Mouse (Mus musculus) brain, embryonic 14.5 days (tissue): ENCODE measurements around the gene Ins2. TPM values are rescaled to one million over a fixed set of nuclear protein-coding genes. Genes with fewer than 3 reads are reported as not detected.

Source experiments
- DNase-seq: peaks from one replicate; pipeline ENCODE4 v3.0.0-alpha.2; 2011; ENCODE audit warnings: low read depth
- CTCF ChIP-seq: fragments of 200-500 bp; IDR thresholded peaks from 2 replicates; pipeline ENCODE4 v1.5.1; 2012; ENCODE audit warnings: inconsistent platforms, mild to moderate bottlenecking, moderate library complexity, borderline replicate concordance; ENCODE audit not compliant: insufficient read depth, insufficient read length; ENCODE audit errors: extremely low read depth
- POLR2A ChIP-seq: fragments of 200-500 bp; IDR thresholded peaks from 2 replicates; pipeline ENCODE4 v1.6.1; 2012; ENCODE audit warnings: mild to moderate bottlenecking, inconsistent platforms, borderline replicate concordance; ENCODE audit not compliant: poor library complexity, insufficient read depth, insufficient read length, severe bottlenecking; ENCODE audit errors: extremely low read depth
- polyA plus RNA-seq: library from polyadenylated mRNA; depleted of rRNA; stranded (reverse); fragments of >200 nt; gene quantifications from 2 replicates; pipeline ENCODE4 v1.2.3, GENCODE M21; 2012

Gene Ins2
- polyA plus RNA-seq, 1 experiment: 1.1 TPM

GRCm38 (mm10) chr7:142675644-142676043 lies 67.5 kb downstream of the Ins2 start:
- TF ChIP-seq POLR2A: no peak
- TF ChIP-seq CTCF: peak; percentile 64; the same call in 1 of the 2 replicates
- peak; percentile 85 for DNase-seq

- peak; percentile 5 for DNase-seq
- TF ChIP-seq POLR2A (no peak), CTCF (no peak)
Observed at GRCm38 (mm10) chr7:142675141-142675540, 68.0 kb downstream of the Ins2 start.

GRCm38 (mm10) chr7:142672120-142672519 lies 71.1 kb downstream of the Ins2 start:
- TF ChIP-seq CTCF (peak; percentile 73; the same call in 1 of the 2 replicates), POLR2A (no peak)
- peak; percentile 83 for DNase-seq

GRCm38 (mm10) chr7:142671067-142671466 lies 72.1 kb downstream of the Ins2 start:
- TF ChIP-seq POLR2A (no peak), CTCF (peak; percentile 14; the same call in 1 of the 2 replicates)
- DNase-seq: no peak

GRCm38 (mm10) chr7:142669751-142670625 lies 73.2 kb downstream of the Ins2 start, which contains the start of gene Gm49394:
Gene Gm49394, minus strand, starts transcription at chr7:142669942.
- no peak for DNase-seq
- no peak for TF ChIP-seq POLR2A

GRCm38 (mm10) chr7:142668328-142668727 lies 74.9 kb downstream of the Ins2 start:
- no peak for TF ChIP-seq CTCF
- no peak for TF ChIP-seq POLR2A
- peak; percentile 61 for DNase-seq

- no peak for DNase-seq
- TF ChIP-seq CTCF: no peak
- TF ChIP-seq POLR2A: no peak
Observed at GRCm38 (mm10) chr7:142667521-142667920, 75.7 kb downstream of the Ins2 start.

GRCm38 (mm10) chr7:142666659-142667058 lies 76.5 kb downstream of the Ins2 start, which contains the start of gene Igf2:
Gene Igf2, minus strand, starts transcription at chr7:142666816.
- TF ChIP-seq POLR2A (no peak), CTCF (no peak)
- no peak for DNase-seq

GRCm38 (mm10) chr7:142666109-142666508 lies 77.1 kb downstream of the Ins2 start:
- TF ChIP-seq CTCF (no peak), POLR2A (no peak)
- no peak for DNase-seq

GRCm38 (mm10) chr7:142665364-142665763 lies 77.8 kb downstream of the Ins2 start:
- no peak for DNase-seq
- TF ChIP-seq POLR2A (no peak), CTCF (no peak)

- TF ChIP-seq POLR2A (no peak), CTCF (no peak)
- peak; percentile 6 for DNase-seq
Observed at GRCm38 (mm10) chr7:142664465-142665029, 78.6 kb downstream of the Ins2 start.

- no peak for TF ChIP-seq CTCF
- no peak for TF ChIP-seq POLR2A
- DNase-seq: peak; percentile 34
Observed at GRCm38 (mm10) chr7:142663931-142664421, 79.2 kb downstream of the Ins2 start.

- peak; percentile 12 for DNase-seq
- no peak for TF ChIP-seq CTCF
- no peak for TF ChIP-seq POLR2A
Observed at GRCm38 (mm10) chr7:142663151-142663550, 80.0 kb downstream of the Ins2 start.
